Comparison of ENCODE assay signal across 8 mouse cellular contexts in the genomic region with DNA sequence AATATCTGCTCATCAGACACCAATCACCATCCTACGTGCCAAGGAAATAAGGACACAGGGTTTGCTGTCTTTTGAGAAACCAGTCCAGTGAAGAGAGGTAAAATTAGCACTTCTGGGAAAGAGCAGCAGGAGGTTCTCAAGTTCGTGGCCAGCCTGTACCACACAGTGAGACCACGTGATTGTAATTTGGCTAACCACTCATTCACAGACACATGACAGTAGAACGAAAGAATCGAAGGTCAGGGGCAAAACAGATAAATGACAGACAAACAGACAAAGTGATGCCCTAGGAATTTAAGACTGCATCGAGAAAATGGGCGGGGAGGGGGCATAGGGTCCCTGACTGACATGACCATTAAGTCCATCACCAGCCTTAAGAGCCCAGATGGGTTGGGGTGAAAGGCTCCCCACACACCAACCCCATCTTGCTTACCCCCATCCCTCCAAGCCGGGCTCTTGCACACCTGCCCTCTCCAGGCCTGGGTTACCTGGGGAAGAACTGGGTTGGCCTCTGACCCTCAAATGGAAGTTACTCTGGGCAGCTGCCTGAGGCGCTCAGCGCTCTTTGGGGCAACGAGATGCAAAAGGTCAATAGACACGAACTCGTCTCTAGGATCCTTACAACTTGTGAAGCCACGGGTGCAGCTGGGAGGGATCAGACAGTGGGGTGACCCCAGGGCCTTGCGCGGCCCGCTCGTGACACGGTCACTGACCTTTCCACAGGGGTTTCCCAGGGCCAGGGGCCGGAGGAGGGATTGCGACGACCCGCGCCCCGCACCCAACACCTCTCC. TPM values are rescaled to one million over a fixed set of nuclear protein-coding genes. Genes with fewer than 3 reads are reported as not detected.
A peak's percentile ranks its signal among the peaks of the same experiment; 100 is the strongest.
DNase-seq lines count a peak whose midpoint lies in the region; ATAC-seq and TF ChIP-seq lines count a peak whose summit lies in the region.

No protein-coding gene starts in this region.

- ATAC-seq in hindbrain, embryonic 12.5 days (ENCODE audit: low FRiP score) = peak; percentile 47
- peak; percentile 65 for ATAC-seq in midbrain, embryonic 13.5 days
- ATAC-seq in megakaryocyte progenitor cell, adult 5-6 weeks (replicated peaks; ENCODE audit: poor library complexity) = no peak

- H3K9ac ChIP-seq in hindbrain, embryonic 12.5 days = peak overlapping the region; percentile 76
- peak overlapping the region; percentile 78 for H3K9ac ChIP-seq in midbrain, embryonic 13.5 days (replicated peaks)

- peak overlapping the region; percentile 86 for H3K4me3 ChIP-seq in heart, embryonic 10.5 days
- H3K4me3 ChIP-seq in thymus, adult 2 months (ENCODE audit: control insufficient read depth, insufficient read depth, low read length) = peak overlapping the region; percentile 86
- peak overlapping the region; percentile 63 for H3K4me3 ChIP-seq in hindbrain, embryonic 12.5 days
- H3K4me3 ChIP-seq in midbrain, embryonic 13.5 days (replicated peaks) = peak overlapping the region; percentile 69

- no peak for TF ChIP-seq POLR2A in thymus, adult 2 months (IDR thresholded peaks at IDR 0.05; ENCODE audit: control insufficient read depth, extremely low read depth, insufficient read depth, low read length, poor library complexity)

- H3K27ac ChIP-seq in heart, embryonic 10.5 days = peak overlapping the region; percentile 97
- H3K27ac ChIP-seq in thymus, adult 2 months (ENCODE audit: control insufficient read depth, insufficient read depth, low read length) = peak overlapping the region; percentile 82
- peak overlapping the region; percentile 88 for H3K27ac ChIP-seq in hindbrain, embryonic 12.5 days
- peak overlapping the region; percentile 87 for H3K27ac ChIP-seq in midbrain, embryonic 13.5 days

- no peaks in the 10 kb centered on the region for H3K9me3 ChIP-seq in heart, embryonic 10.5 days
- H3K9me3 ChIP-seq in hindbrain, embryonic 12.5 days (replicated peaks) = no peaks in the 10 kb centered on the region
- no peaks in the 10 kb centered on the region for H3K9me3 ChIP-seq in midbrain, embryonic 13.5 days

- no peaks in the 10 kb centered on the region for H3K27me3 ChIP-seq in heart, embryonic 10.5 days (ENCODE audit: insufficient read depth, poor library complexity, severe bottlenecking)
- no peaks in the 10 kb centered on the region for H3K27me3 ChIP-seq in thymus, adult 2 months (ENCODE audit: control insufficient read depth, insufficient read depth, low read length)
- H3K27me3 ChIP-seq in hindbrain, embryonic 12.5 days = no peaks in the 10 kb centered on the region
- no peaks in the 10 kb centered on the region for H3K27me3 ChIP-seq in midbrain, embryonic 13.5 days

- DNase-seq in heart, embryonic 10.5 days (ENCODE audit: low spot score) = no peak
- DNase-seq in heart, adult 9 months (ENCODE audit: low spot score in 2 of 2) = no peak
- no peak for DNase-seq in thymus, adult 2 months
- DNase-seq in thymus, adult 18-20 months = no peak
- no peak for DNase-seq in adrenal gland, adult 18-20 months (ENCODE audit: low spot score in 2 of 2)

- no peak for TF ChIP-seq CTCF in thymus, adult 2 months (IDR thresholded peaks at IDR 0.05; ENCODE audit: borderline replicate concordance, control insufficient read depth, extremely low read depth, insufficient read depth, low read length, poor library complexity)

- H3K4me2 ChIP-seq in hindbrain, embryonic 12.5 days (replicated peaks) = peak overlapping the region; percentile 64
- H3K4me2 ChIP-seq in midbrain, embryonic 13.5 days (replicated peaks) = peak overlapping the region; percentile 80

- peaks cover 5% of the 10 kb centered on the region; the same call in 1 of the 2 replicates for H3K36me3 ChIP-seq in heart, embryonic 10.5 days
- no peaks in the 10 kb centered on the region for H3K36me3 ChIP-seq in thymus, adult 2 months (ENCODE audit: control insufficient read depth, insufficient read depth, low read length)
- no peaks in the 10 kb centered on the region for H3K36me3 ChIP-seq in hindbrain, embryonic 12.5 days
- no peaks in the 10 kb centered on the region for H3K36me3 ChIP-seq in midbrain, embryonic 13.5 days

- peaks cover 17% of the 10 kb centered on the region; the same call in 1 of the 2 replicates for H3K4me1 ChIP-seq in heart, embryonic 10.5 days
- H3K4me1 ChIP-seq in thymus, adult 2 months (replicated peaks; ENCODE audit: control insufficient read depth, insufficient read depth, low read length) = peaks cover 5% of the 10 kb centered on the region
- H3K4me1 ChIP-seq in hindbrain, embryonic 12.5 days = peaks cover 3% of the 10 kb centered on the region; the same call in 1 of the 2 replicates
- peaks cover 11% of the 10 kb centered on the region for H3K4me1 ChIP-seq in midbrain, embryonic 13.5 days (replicated peaks)

- WGBS in heart, embryonic 10.5 days = 11% methylated on average over 25 of the region's 25 CpGs
- 8% methylated on average over 25 of the region's 25 CpGs for WGBS in thymus, adult 2 months
- WGBS in hindbrain, embryonic 12.5 days = 12% methylated on average over 25 of the region's 25 CpGs
- WGBS in midbrain, embryonic 13.5 days = 15% methylated on average over 25 of the region's 25 CpGs

RNA-seq across cellular contexts. Expression of a gene that starts 0.6 kb away (rescaled TPM):
- polyA plus RNA-seq in heart, embryonic 10.5 days (2016; fragmentation: Nextera tagmentation; extraction: Ambion mirVana) = 8.7 and 11.3 TPM in 2 replicates
- 3.4 and 3.7 TPM in 2 replicates for polyA plus RNA-seq in thymus, adult 2 months (2012; rRNA removed)
- polyA plus RNA-seq in hindbrain, embryonic 12.5 days (2016; fragmentation: Nextera tagmentation; extraction: Ambion mirVana) = 5.4 and 7.4 TPM in 2 replicates
- polyA plus RNA-seq in midbrain, embryonic 13.5 days (2015; fragmentation: Nextera tagmentation; extraction: Ambion mirVana) = 4.6 and 4.8 TPM in 2 replicates
- 2.1 and 3.1 TPM in 2 replicates for total RNA-seq in megakaryocyte progenitor cell, adult 5-6 weeks (2015)
- total RNA-seq in megakaryocyte progenitor cell, adult 5-6 weeks (2017) = 3.0 and 5.7 TPM in 2 replicates
- total RNA-seq in adrenal gland, adult 18-20 months (2021) = 10 to 100 TPM; 21.7 to 28.4 TPM

RNA-seq across cellular contexts. Expression of a gene that starts 24.1 kb away (rescaled TPM):
- polyA plus RNA-seq in heart, embryonic 10.5 days (2016; fragmentation: Nextera tagmentation; extraction: Ambion mirVana) = 339 and 374 TPM in 2 replicates
- 309 and 380 TPM in 2 replicates for polyA plus RNA-seq in thymus, adult 2 months (2012; rRNA removed)
- 242 and 249 TPM in 2 replicates for polyA plus RNA-seq in hindbrain, embryonic 12.5 days (2016; fragmentation: Nextera tagmentation; extraction: Ambion mirVana)
- 220 and 236 TPM in 2 replicates for polyA plus RNA-seq in midbrain, embryonic 13.5 days (2015; fragmentation: Nextera tagmentation; extraction: Ambion mirVana)
- 274 and 286 TPM in 2 replicates for total RNA-seq in megakaryocyte progenitor cell, adult 5-6 weeks (2015)
- total RNA-seq in megakaryocyte progenitor cell, adult 5-6 weeks (2017) = 104 and 114 TPM in 2 replicates
- total RNA-seq in adrenal gland, adult 18-20 months (2021) = 100 to 1,000 TPM; 254 to 276 TPM
